Mouse (Mus musculus) limb, embryonic 14.5 days (tissue): ENCODE results near the gene Gm21992. TPM values are rescaled to one million over a fixed set of nuclear protein-coding genes. Genes with fewer than 3 reads are reported as not detected.

ENCODE experiments used
- ATAC-seq: fragments of 200-750 bp; cut with Nextera tagmentation; 2 replicates; pipeline ENCODE4 v1.8.0; 2017; ENCODE audit warnings: low read depth, moderate number of reproducible peaks, moderate TSS enrichment; ENCODE audit not compliant: low FRiP score
- DNase-seq: peaks from one replicate; pipeline ENCODE4 v3.0.0-alpha.2; 2015; ENCODE audit warnings: low spot score
- H3K27ac ChIP-seq: fragments of 300-500 bp; sonication (generic); replicated peaks from 2 replicates; pipeline ENCODE4 v1.5.1; 2014; ENCODE audit warnings: low read depth, mild to moderate bottlenecking, low read length, moderate library complexity, mixed read lengths
- H3K27me3 ChIP-seq: fragments of 300-500 bp; sonication (generic); 2 replicates; pipeline ENCODE4 v1.6.1; 2014; ENCODE audit warnings: low read length, mixed read lengths; ENCODE audit not compliant: control insufficient read depth, insufficient read depth
- H3K36me3 ChIP-seq: fragments of 300-500 bp; sonication (generic); 2 replicates; pipeline ENCODE4 v1.6.1; 2014; ENCODE audit warnings: mild to moderate bottlenecking, low read length, moderate library complexity, mixed read lengths; ENCODE audit not compliant: control insufficient read depth, insufficient read depth
- H3K4me1 ChIP-seq: fragments of 300-500 bp; sonication (generic); 2 replicates; pipeline ENCODE4 v1.6.1; 2014; ENCODE audit warnings: antibody characterized with exemption, low read length, mixed read lengths; ENCODE audit not compliant: control insufficient read depth, insufficient read depth
- H3K4me2 ChIP-seq: fragments of 300-500 bp; sonication (generic); replicated peaks from 2 replicates; pipeline ENCODE4 v1.6.1; 2014; ENCODE audit warnings: low read depth, mild to moderate bottlenecking, low read length, moderate library complexity; ENCODE audit not compliant: severe bottlenecking
- H3K4me3 ChIP-seq: fragments of 300-500 bp; sonication (generic); replicated peaks from 2 replicates; pipeline ENCODE4 v1.5.1; 2014; ENCODE audit warnings: low read length
- H3K9ac ChIP-seq: fragments of 300-500 bp; sonication (generic); 2 replicates; pipeline ENCODE4 v1.6.1; 2014; ENCODE audit warnings: mild to moderate bottlenecking, low read depth, low read length, moderate library complexity; ENCODE audit not compliant: severe bottlenecking
- H3K9me3 ChIP-seq: fragments of 300-500 bp; sonication (generic); 2 replicates; pipeline ENCODE4 v1.6.1; 2016; ENCODE audit warnings: low read length; ENCODE audit not compliant: control insufficient read depth
- POLR2A ChIP-seq: fragments of 200-500 bp; IDR thresholded peaks from 2 replicates; pipeline ENCODE4 v1.8.0; 2012; ENCODE audit warnings: inconsistent platforms, mild to moderate bottlenecking, moderate library complexity, borderline replicate concordance; ENCODE audit not compliant: insufficient read depth, insufficient read length; ENCODE audit errors: extremely low read depth
- WGBS: fragments of 180-500 bp; shearing (Covaris S2); extraction: QIAGEN DNeasy Blood & Tissue Kit; methylation state at CpG from one replicate; pipeline ENCODE4 v1.1.7; 2014; 5-methylcytosine and 5-hydroxymethylcytosine counted together
- polyA plus RNA-seq, 2 experiments: library from polyadenylated mRNA; depleted of rRNA in 1 of 2; stranded (reverse) in 1 of 2; unstranded in 1 of 2; fragments of >200 nt; fragmentation: Nextera tagmentation in 1 of 2; extraction: Ambion mirVana in 1 of 2; gene quantifications; 2 replicates each; pipeline versions ENCODE4 v1.2.1 to v1.2.3; 2012 to 2014

Gm21992 gene
- polyA plus RNA-seq, 2 experiments, result 15.5 to 36.0 TPM

DNA sequence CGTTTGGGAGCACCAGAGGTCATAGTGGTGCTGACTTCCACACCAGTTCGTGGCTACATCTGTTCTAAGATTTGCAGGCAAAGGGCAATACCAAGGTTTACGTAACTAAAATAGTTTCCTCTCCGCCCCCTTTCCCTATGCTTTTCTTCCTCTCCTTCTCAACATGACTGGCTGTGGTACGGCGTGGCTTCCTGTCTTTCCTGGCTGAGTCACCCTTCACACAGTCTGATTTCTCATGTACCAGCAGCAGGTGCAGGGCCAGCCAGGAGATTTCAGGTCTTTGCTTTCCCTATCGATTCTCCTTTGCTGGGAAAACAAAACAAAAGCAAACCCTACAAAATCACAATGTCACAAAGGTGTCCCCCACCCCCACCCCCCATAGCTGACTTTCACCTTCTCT, 110.2 kb downstream of the Gm21992 start:
- no peak overlapping the region for H3K27ac ChIP-seq
- H3K9me3 ChIP-seq, result no peaks in the 10 kb centered on the region
- no peak for DNase-seq
- H3K4me1 ChIP-seq, result peaks cover 3% of the 10 kb centered on the region; the same call in 1 of the 2 replicates
- peaks cover 35% of the 10 kb centered on the region for H3K27me3 ChIP-seq
- ATAC-seq, result no peak
- H3K36me3 ChIP-seq, result no peaks in the 10 kb centered on the region
- no peak overlapping the region for H3K9ac ChIP-seq
- WGBS, result 64% methylated on average over 7 of the region's 7 CpGs
- H3K4me3 ChIP-seq, result no peak overlapping the region
- TF ChIP-seq POLR2A, result no peak
- H3K4me2 ChIP-seq, result no peak overlapping the region

DNA sequence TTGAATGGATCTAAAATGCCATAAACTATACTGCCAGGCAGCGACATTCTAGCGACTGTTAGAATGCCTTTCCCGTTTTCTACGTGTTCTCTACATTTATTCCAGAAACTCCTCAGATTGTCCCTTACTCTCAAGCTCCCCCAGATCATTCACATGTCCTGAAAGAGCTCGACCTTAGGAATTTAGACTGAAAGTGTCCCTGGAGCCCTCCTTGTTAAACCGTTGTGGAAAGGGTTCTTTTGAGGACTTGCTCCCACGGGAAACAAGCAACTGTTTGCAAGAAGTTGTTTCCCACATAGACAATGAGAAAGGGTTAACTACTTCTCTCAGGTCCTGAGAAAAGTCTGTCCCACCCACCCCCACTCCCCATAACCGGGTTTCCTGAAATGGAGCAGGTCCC, 110.8 kb downstream of the Gm21992 start:
- Histone ChIP-seq H3K4me1 (peaks cover 3% of the 10 kb centered on the region; the same call in 1 of the 2 replicates), H3K4me2 (no peak overlapping the region), H3K36me3 (no peaks in the 10 kb centered on the region), H3K27me3 (peaks cover 35% of the 10 kb centered on the region), H3K9me3 (no peaks in the 10 kb centered on the region), H3K4me3 (no peak overlapping the region), H3K27ac (no peak overlapping the region), H3K9ac (no peak overlapping the region)
- WGBS, result 63% methylated on average over 8 of the region's 8 CpGs
- ATAC-seq, result no peak
- TF ChIP-seq POLR2A, result no peak
- no peak for DNase-seq

DNA sequence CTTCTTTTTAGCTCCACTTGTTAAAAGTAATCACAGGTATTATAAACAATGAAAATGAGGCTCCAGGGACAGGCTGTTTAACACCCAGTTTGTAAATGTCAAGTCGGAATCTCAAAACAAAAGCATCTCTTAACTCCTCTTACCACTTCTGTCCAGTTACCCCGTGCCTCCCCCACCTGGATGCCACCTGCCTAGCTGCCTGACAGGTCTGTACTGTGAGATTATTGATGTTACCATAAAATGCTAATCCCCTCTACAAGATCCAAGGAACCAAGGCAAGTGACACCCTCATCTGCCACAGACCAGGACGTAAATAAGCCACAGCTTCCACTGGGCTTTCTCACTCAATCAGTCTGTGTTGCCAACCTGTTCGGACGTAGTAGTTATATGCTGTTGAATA, 111.6 kb downstream of the Gm21992 start:
- no peak for TF ChIP-seq POLR2A
- Histone ChIP-seq H3K27ac (no peak overlapping the region), H3K9me3 (no peaks in the 10 kb centered on the region), H3K4me1 (peaks cover 3% of the 10 kb centered on the region; the same call in 1 of the 2 replicates), H3K4me2 (no peak overlapping the region), H3K27me3 (peaks cover 35% of the 10 kb centered on the region), H3K4me3 (no peak overlapping the region), H3K9ac (no peak overlapping the region), H3K36me3 (no peaks in the 10 kb centered on the region)
- WGBS, result 36% methylated on average over 5 of the region's 5 CpGs
- ATAC-seq (no peak), DNase-seq (no peak)

DNA sequence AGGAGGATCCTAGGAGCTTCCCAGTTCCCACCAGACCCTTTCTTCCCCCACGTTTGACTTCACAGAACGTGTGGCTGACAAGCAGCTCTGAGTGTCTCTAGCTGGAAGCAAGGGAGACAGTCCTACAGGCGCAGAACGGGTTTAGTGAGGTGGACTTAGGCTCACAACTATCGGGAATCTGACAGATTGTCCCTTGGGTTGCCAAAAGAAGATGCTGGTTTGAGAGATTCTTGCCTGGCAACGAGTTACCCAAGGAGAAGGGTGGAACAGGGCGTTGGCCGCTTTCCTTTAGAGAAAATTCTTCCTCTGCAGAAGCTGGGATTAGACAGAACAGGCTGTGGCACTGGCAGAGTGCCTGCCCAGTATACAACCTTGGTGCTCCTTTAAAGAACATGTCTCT, 112.6 kb downstream of the Gm21992 start:
- no peak for DNase-seq
- peaks cover 35% of the 10 kb centered on the region for H3K27me3 ChIP-seq
- H3K9me3 ChIP-seq, result no peaks in the 10 kb centered on the region
- H3K9ac ChIP-seq, result no peak overlapping the region
- H3K4me2 ChIP-seq, result peak overlapping the region; percentile 88; the same call in 1 of the 2 replicates
- no peak overlapping the region for H3K4me3 ChIP-seq
- H3K27ac ChIP-seq, result no peak overlapping the region
- H3K4me1 ChIP-seq, result peaks cover 3% of the 10 kb centered on the region; the same call in 1 of the 2 replicates
- WGBS, result 31% methylated on average over 8 of the region's 8 CpGs
- TF ChIP-seq POLR2A, result no peak
- H3K36me3 ChIP-seq, result no peaks in the 10 kb centered on the region
- no peak for ATAC-seq

DNA sequence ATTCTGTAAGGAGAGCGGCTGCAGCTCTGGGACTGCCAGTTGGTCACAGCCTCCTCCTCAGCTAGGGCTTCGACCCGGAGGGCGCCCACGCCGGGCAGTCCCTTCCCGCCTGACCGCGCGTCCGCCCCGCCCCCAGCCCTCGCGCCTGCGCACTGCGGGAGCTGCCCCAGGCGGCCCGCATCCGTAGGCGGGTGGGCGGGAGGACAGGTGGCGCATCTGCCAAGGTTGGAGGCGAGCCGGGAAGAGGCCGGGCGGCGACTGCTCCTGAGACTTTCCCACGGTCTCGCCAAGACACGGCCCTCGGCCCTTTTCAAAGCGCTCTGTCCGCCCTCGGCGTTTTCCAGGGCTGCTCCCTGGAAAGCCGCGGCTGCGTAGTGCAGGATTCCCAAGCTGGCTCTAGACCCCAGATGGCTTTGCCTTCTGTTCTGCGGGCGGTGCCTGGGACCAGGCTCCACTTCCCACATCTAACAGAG, 113.2 kb downstream of the Gm21992 start, which contains the start of gene Gm960:
TSS of gene Gm960 (minus strand) at position 464 of the 473 bp plus-strand sequence.
- Histone ChIP-seq H3K27me3 (peaks cover 35% of the 10 kb centered on the region), H3K36me3 (no peaks in the 10 kb centered on the region), H3K27ac (no peak within 1 kb of the TSS), H3K4me3 (peak within 1 kb of the TSS; percentile 56), H3K9ac (peak within 1 kb of the TSS; percentile 61), H3K4me2 (peak within 1 kb of the TSS; percentile 88), H3K4me1 (peaks cover 3% of the 10 kb centered on the region; the same call in 1 of the 2 replicates), H3K9me3 (no peaks in the 10 kb centered on the region)
- peak; percentile 82 for ATAC-seq
- peak; percentile 29 for DNase-seq
- WGBS, result under 1% methylated on average over 40 of the region's 40 CpGs
- TF ChIP-seq POLR2A, result no peak
